Comparison of ENCODE assay signal across 8 mouse cellular contexts in the genomic region with DNA sequence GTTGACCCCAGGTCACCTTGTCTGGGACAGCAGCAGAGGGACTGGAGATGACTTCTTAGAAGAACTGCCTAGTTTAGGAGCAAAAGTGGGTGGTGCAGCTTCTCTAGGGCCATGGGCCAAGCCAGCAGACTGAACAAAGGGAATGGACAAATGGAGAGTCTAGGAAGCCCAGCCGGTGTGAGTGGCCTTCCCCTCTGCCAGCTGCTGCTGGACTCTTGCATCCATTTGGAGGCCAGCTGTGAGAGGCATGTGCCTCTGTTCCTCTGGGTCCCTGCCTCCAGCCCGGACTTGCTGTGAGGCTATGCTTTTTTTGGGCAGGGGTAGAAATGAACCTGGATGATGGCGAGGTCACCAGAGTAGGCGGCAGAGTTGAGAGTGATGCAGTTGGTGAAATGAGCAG. TPM values are rescaled to one million over a fixed set of nuclear protein-coding genes. Genes with fewer than 3 reads are reported as not detected.
DNase-seq lines count a peak whose midpoint lies in the region; ATAC-seq and TF ChIP-seq lines count a peak whose summit lies in the region.

A gene (minus strand): TSS at position 152 of the 400 bp plus-strand sequence.

- intact Hi-C loops in heart, postnatal 36 days (cut with DNase I) = no loop called here

- H3ac ChIP-seq in C2C12 (ENCODE audit: control insufficient read depth, insufficient read length, low read depth) = no peak within 1 kb of the TSS

- no peak for DNase-seq in hindbrain, embryonic 11.5 days (ENCODE audit: low spot score)
- no peak for DNase-seq in hindbrain, postnatal 0 days (ENCODE audit: low spot score)
- DNase-seq in embryonic facial prominence, embryonic 11.5 days (ENCODE audit: low spot score) = no peak
- no peak for DNase-seq in heart, postnatal 36 days
- no peak for DNase-seq in T-cell, adult 2 months (ENCODE audit: low spot score)
- no peak for DNase-seq in kidney, postnatal 4 days

- H3K36me3 ChIP-seq in hindbrain, embryonic 11.5 days (ENCODE audit: control insufficient read depth, insufficient read depth, low read length) = no peaks in the 10 kb centered on the region
- no peaks in the 10 kb centered on the region for H3K36me3 ChIP-seq in hindbrain, postnatal 0 days (ENCODE audit: insufficient read depth, low read length)
- no peaks in the 10 kb centered on the region for H3K36me3 ChIP-seq in C2C12 (ENCODE audit: control insufficient read depth, insufficient read depth)
- no peaks in the 10 kb centered on the region for H3K36me3 ChIP-seq in embryonic facial prominence, embryonic 11.5 days (replicated peaks; ENCODE audit: control insufficient read depth, insufficient read depth, low read depth, low read length)

- no peaks in the 10 kb centered on the region for H3K9me3 ChIP-seq in hindbrain, embryonic 11.5 days (ENCODE audit: control insufficient read depth, low read length)
- H3K9me3 ChIP-seq in hindbrain, postnatal 0 days (ENCODE audit: low read length) = no peaks in the 10 kb centered on the region
- no peaks in the 10 kb centered on the region for H3K9me3 ChIP-seq in embryonic facial prominence, embryonic 11.5 days (replicated peaks; ENCODE audit: control insufficient read depth, low read length)

- no peaks in the 10 kb centered on the region for H3K4me1 ChIP-seq in hindbrain, embryonic 11.5 days (replicated peaks; ENCODE audit: control insufficient read depth, insufficient read depth, low read length)
- no peaks in the 10 kb centered on the region for H3K4me1 ChIP-seq in hindbrain, postnatal 0 days (ENCODE audit: insufficient read depth, low read length)
- H3K4me1 ChIP-seq in embryonic facial prominence, embryonic 11.5 days (ENCODE audit: control insufficient read depth, insufficient read depth, low read length) = no peaks in the 10 kb centered on the region

- H3K4me3 ChIP-seq in hindbrain, embryonic 11.5 days (ENCODE audit: low read depth, low read length) = no peak within 1 kb of the TSS
- H3K4me3 ChIP-seq in hindbrain, postnatal 0 days (ENCODE audit: low read length) = no peak within 1 kb of the TSS
- H3K4me3 ChIP-seq in C2C12 (ENCODE audit: insufficient read depth, poor library complexity, severe bottlenecking) = no peak within 1 kb of the TSS
- H3K4me3 ChIP-seq in embryonic facial prominence, embryonic 11.5 days (ENCODE audit: low read depth, low read length) = no peak within 1 kb of the TSS

- no peak within 1 kb of the TSS for H3K27ac ChIP-seq in hindbrain, embryonic 11.5 days (ENCODE audit: low read depth, low read length)
- no peak within 1 kb of the TSS for H3K27ac ChIP-seq in hindbrain, postnatal 0 days
- no peak within 1 kb of the TSS for H3K27ac ChIP-seq in embryonic facial prominence, embryonic 11.5 days (replicated peaks; ENCODE audit: low read depth, low read length)

- H3K4me2 ChIP-seq in hindbrain, embryonic 11.5 days (replicated peaks; ENCODE audit: low read depth, low read length) = no peak within 1 kb of the TSS
- no peak within 1 kb of the TSS for H3K4me2 ChIP-seq in hindbrain, postnatal 0 days (ENCODE audit: low read depth, low read length)
- no peak within 1 kb of the TSS for H3K4me2 ChIP-seq in embryonic facial prominence, embryonic 11.5 days (ENCODE audit: low read depth, low read length)

- TF ChIP-seq CTCF in hindbrain, postnatal 0 days (IDR thresholded peaks at IDR 0.05; ENCODE audit: low read depth) = no peak
- TF ChIP-seq CTCF in C2C12 (IDR thresholded peaks at IDR 0.05; ENCODE audit: control insufficient read depth, insufficient read depth, insufficient read length) = no peak

- no peaks in the 10 kb centered on the region for H3K27me3 ChIP-seq in hindbrain, embryonic 11.5 days (ENCODE audit: control insufficient read depth, insufficient read depth, low read length)
- H3K27me3 ChIP-seq in hindbrain, postnatal 0 days (ENCODE audit: insufficient read depth, low read length) = no peaks in the 10 kb centered on the region
- no peaks in the 10 kb centered on the region for H3K27me3 ChIP-seq in C2C12 (ENCODE audit: control insufficient read depth, insufficient read depth, insufficient read length)
- H3K27me3 ChIP-seq in embryonic facial prominence, embryonic 11.5 days (ENCODE audit: control insufficient read depth, insufficient read depth, low read length) = no peaks in the 10 kb centered on the region

- 74% methylated on average over 4 of the region's 4 CpGs for WGBS in hindbrain, embryonic 11.5 days
- WGBS in hindbrain, postnatal 0 days = 76% methylated on average over 4 of the region's 4 CpGs
- 77% methylated on average over 4 of the region's 4 CpGs for WGBS in embryonic facial prominence, embryonic 11.5 days

- ATAC-seq in hindbrain, embryonic 11.5 days (ENCODE audit: low FRiP score) = no peak
- ATAC-seq in hindbrain, postnatal 0 days = no peak
- ATAC-seq in embryonic facial prominence, embryonic 11.5 days (replicated peaks; ENCODE audit: insufficient number of reproducible peaks, low FRiP score, low TSS enrichment, low read depth) = no peak
- ATAC-seq in neutrophil, adult 5-6 weeks (ENCODE audit: extremely low read depth, insufficient number of reproducible peaks, low FRiP score, poor library complexity, severe bottlenecking) = no peak

- H3K79me3 ChIP-seq in C2C12 (ENCODE audit: low read depth) = no peaks in the 10 kb centered on the region

- H3K79me2 ChIP-seq in C2C12 (ENCODE audit: control insufficient read depth, insufficient read depth) = no peaks in the 10 kb centered on the region

- no peak within 1 kb of the TSS for H3K9ac ChIP-seq in hindbrain, embryonic 11.5 days (ENCODE audit: low read depth, low read length)
- no peak within 1 kb of the TSS for H3K9ac ChIP-seq in hindbrain, postnatal 0 days (replicated peaks; ENCODE audit: low read length)
- no peak within 1 kb of the TSS for H3K9ac ChIP-seq in embryonic facial prominence, embryonic 11.5 days (replicated peaks; ENCODE audit: low read length)

TF ChIP-seq in C2C12, 6 proteins besides CTCF, POLR2A, EP300 and RAD21:
- TF ChIP-seq MYOD1 (IDR thresholded peaks at IDR 0.05; ENCODE audit: control insufficient read depth, insufficient read length, low read depth) = no peak
- TF ChIP-seq CEBPB (IDR thresholded peaks at IDR 0.05; ENCODE audit: low read depth) = no peak
- TF ChIP-seq MYOG (IDR thresholded peaks at IDR 0.05; ENCODE audit: control insufficient read depth, extremely low read depth, insufficient read length) = no peak
- TF ChIP-seq FOSL1 (IDR thresholded peaks at IDR 0.05; ENCODE audit: insufficient read depth, low read length, poor library complexity, severe bottlenecking) = no peak
- no peak for TF ChIP-seq MAX (IDR thresholded peaks at IDR 0.05)

RNA-seq across cellular contexts. Expression of the gene that starts here (rescaled TPM):
- 12.2 and 13.2 TPM in 2 replicates for polyA plus RNA-seq in hindbrain, embryonic 11.5 days (2014; fragmentation: Nextera tagmentation; extraction: Ambion mirVana)
- total RNA-seq in hindbrain, postnatal 0 days (2014; rRNA removed) = 6.4 and 14.1 TPM in 2 replicates
- polyA plus RNA-seq in hindbrain, postnatal 0 days (2015; fragmentation: Nextera tagmentation; extraction: Ambion mirVana) = 5.8 and 6.2 TPM in 2 replicates
- 15.6 TPM for polyA plus RNA-seq in C2C12 (2012; fragmentation: generic; extraction: Trizol)
- 14.0 and 14.5 TPM in 2 replicates for polyA plus RNA-seq in embryonic facial prominence, embryonic 11.5 days (2014; fragmentation: Nextera tagmentation; extraction: Ambion mirVana)
- total RNA-seq in heart, postnatal 36 days (2021) = 10 to 100 TPM; 33.3 to 38.5 TPM
- 58.7 and 59.2 TPM in 2 replicates for total RNA-seq in neutrophil, adult 5-6 weeks (2017)
